Mouse (Mus musculus): ENCODE results near the gene Zbtb16. TPM values are rescaled to one million over a fixed set of nuclear protein-coding genes. Genes with fewer than 3 reads are reported as not detected.

The Zbtb16 gene
- total RNA-seq, 1 experiment: 0.36 TPM

- no peak for DNase-seq (ENCODE audit: low read depth, low spot score)
- no peak within 1 kb of the TSS for H3K4me3 ChIP-seq (ENCODE audit: insufficient read depth in 1 of 2, low read depth in 1 of 2, low read length in 2 of 2, poor library complexity in 1 of 2, severe bottlenecking in 1 of 2)
- H3K4me1 ChIP-seq (ENCODE audit: control insufficient read depth in 2 of 2, insufficient read depth in 2 of 2, low read length in 2 of 2, poor library complexity in 1 of 2): no peaks in the 10 kb centered on the region
- no peaks in the 10 kb centered on the region for H3K9me3 ChIP-seq (ENCODE audit: control insufficient read depth, insufficient read depth, low read depth, low read length)
- H3K27ac ChIP-seq (ENCODE audit: insufficient read depth, low read depth, low read length, poor library complexity, severe bottlenecking): no peak within 1 kb of the TSS
- no peaks in the 10 kb centered on the region for H3K36me3 ChIP-seq (ENCODE audit: control insufficient read depth, insufficient read depth, low read length, poor library complexity, severe bottlenecking)
- TF ChIP-seq ZNF384 (IDR thresholded peaks at IDR 0.05; ENCODE audit: low read depth, low read length) (no peak), MAFK (IDR thresholded peaks at IDR 0.05; ENCODE audit: insufficient read depth, low read depth, low read length) (no peak), CHD2 (IDR thresholded peaks at IDR 0.05; ENCODE audit: low read depth, low read length) (no peak), HCFC1 (IDR thresholded peaks at IDR 0.05; ENCODE audit: borderline replicate concordance, insufficient read depth, low read length) (no peak), ZC3H11A (IDR thresholded peaks at IDR 0.05; ENCODE audit: borderline replicate concordance, low read depth, low read length) (no peak)
- H3K9ac ChIP-seq (ENCODE audit: insufficient read depth, low read depth, low read length, poor library complexity, severe bottlenecking): no peak within 1 kb of the TSS
- in situ Hi-C loops (cut with MboI; ENCODE audit: low sequenced_read_pairs in 2 of 2, unreplicated experiment in 2 of 2): no loop called here
These were observed 231.0 kb downstream of the Zbtb16 start, which contains the start of gene Nnmt for GRCm38 (mm10) chr9:48604939-48605598. TSS of gene Nnmt (minus strand) at chr9:48605153.

Other genes with a start within 250 kb of the Zbtb16 start
- 0.31 TPM in 1 of 2 replicates, not detected in the other for gene Nnmt, start 231.1 kb downstream of the Zbtb16 start, total RNA-seq (2012; rRNA removed)
- gene Htr3a, start 74.9 kb upstream of the Zbtb16 start, total RNA-seq (2012; rRNA removed): 1.1 and 1.4 TPM in 2 replicates
- gene Htr3b, start 128.8 kb upstream of the Zbtb16 start, total RNA-seq (2012; rRNA removed): not detected in 2 replicates
- gene Usp28, start 149.2 kb upstream of the Zbtb16 start, total RNA-seq (2012; rRNA removed): 70.1 and 121 TPM in 2 replicates
- 37.1 and 42.5 TPM in 2 replicates for gene Zw10, start 219.4 kb upstream of the Zbtb16 start, total RNA-seq (2012; rRNA removed)
- 1.1 and 2.1 TPM in 2 replicates for gene Tmprss5, start 245.0 kb upstream of the Zbtb16 start, total RNA-seq (2012; rRNA removed)